Mouse (Mus musculus): Measurements from ENCODE around the gene Gsg1. TPM values are rescaled to one million over a fixed set of nuclear protein-coding genes. Genes with fewer than 3 reads are reported as not detected.

Gene Gsg1
- polyA plus RNA-seq, 2 experiments, result 0.13 TPM; not detected in 1

GRCm38 (mm10) chr6:135296267-135296666 lies 42.1 kb upstream of the Gsg1 start:
- Histone ChIP-seq H3K9ac (replicated peaks) (no peak overlapping the region), H3K27me3 (ENCODE audit: control insufficient read depth, insufficient read depth, low read length) (no peaks in the 10 kb centered on the region), H3K27ac (no peak overlapping the region), H3K4me3 (ENCODE audit: insufficient read depth in 1 of 2, low read depth in 2 of 2, low read length in 2 of 2) (no peak overlapping the region), H3K4me2 (ENCODE audit: low read depth) (no peak overlapping the region), H3K36me3 (replicated peaks; ENCODE audit: control insufficient read depth, insufficient read depth, low read depth) (no peaks in the 10 kb centered on the region), H3K9me3 (ENCODE audit: control insufficient read depth, low read length) (no peaks in the 10 kb centered on the region), H3K4me1 (replicated peaks; ENCODE audit: control insufficient read depth in 2 of 2, insufficient read depth in 2 of 2, low read length in 1 of 2) (no peaks in the 10 kb centered on the region)
- WGBS (ENCODE audit: insufficient replicate concordance), result 15% methylated on average over 17 of the region's 17 CpGs
- peak in 2 of 3 experiments; percentile 7 to 27 for DNase-seq (ENCODE audit: low read depth in 3 of 3, low spot score in 3 of 3)
- TF ChIP-seq CTCF (IDR thresholded peaks at IDR 0.05; ENCODE audit: low read depth), result no peak
- no peak for TF ChIP-seq EP300 (IDR thresholded peaks at IDR 0.05; ENCODE audit: low read depth)
- no peak for ATAC-seq (ENCODE audit: insufficient read depth)

GRCm38 (mm10) chr6:135295082-135295861 lies 41.1 kb upstream of the Gsg1 start:
- Histone ChIP-seq H3K4me1 (replicated peaks; ENCODE audit: control insufficient read depth in 2 of 2, insufficient read depth in 2 of 2, low read length in 1 of 2) (no peaks in the 10 kb centered on the region), H3K27me3 (ENCODE audit: control insufficient read depth, insufficient read depth, low read length) (no peaks in the 10 kb centered on the region), H3K4me2 (ENCODE audit: low read depth) (no peak overlapping the region), H3K9me3 (ENCODE audit: control insufficient read depth, low read length) (no peaks in the 10 kb centered on the region), H3K36me3 (replicated peaks; ENCODE audit: control insufficient read depth, insufficient read depth, low read depth) (no peaks in the 10 kb centered on the region), H3K9ac (replicated peaks) (no peak overlapping the region), H3K27ac (no peak overlapping the region), H3K4me3 (ENCODE audit: insufficient read depth in 1 of 2, low read depth in 2 of 2, low read length in 2 of 2) (no peak overlapping the region)
- TF ChIP-seq EP300 (IDR thresholded peaks at IDR 0.05; ENCODE audit: low read depth), result no peak
- TF ChIP-seq CTCF (IDR thresholded peaks at IDR 0.05; ENCODE audit: low read depth), result no peak
- DNase-seq (ENCODE audit: low read depth in 3 of 3, low spot score in 3 of 3), result no peak
- 64% methylated on average over 11 of the region's 11 CpGs for WGBS (ENCODE audit: insufficient replicate concordance)
- no peak for ATAC-seq (ENCODE audit: insufficient read depth)

- no peak for ATAC-seq (ENCODE audit: insufficient read depth)
- 68% methylated on average over 6 of the region's 6 CpGs for WGBS (ENCODE audit: insufficient replicate concordance)
- no peaks in the 10 kb centered on the region for H3K36me3 ChIP-seq (replicated peaks; ENCODE audit: control insufficient read depth, insufficient read depth, low read depth)
- no peak for DNase-seq (ENCODE audit: low read depth in 3 of 3, low spot score in 3 of 3)
- no peak overlapping the region for H3K4me3 ChIP-seq (ENCODE audit: insufficient read depth in 1 of 2, low read depth in 2 of 2, low read length in 2 of 2)
- H3K9me3 ChIP-seq (ENCODE audit: control insufficient read depth, low read length), result no peaks in the 10 kb centered on the region
- no peak overlapping the region for H3K27ac ChIP-seq
- H3K27me3 ChIP-seq (ENCODE audit: control insufficient read depth, insufficient read depth, low read length), result no peaks in the 10 kb centered on the region
- TF ChIP-seq EP300 (IDR thresholded peaks at IDR 0.05; ENCODE audit: low read depth) (no peak), CTCF (IDR thresholded peaks at IDR 0.05; ENCODE audit: low read depth) (no peak)
- H3K4me2 ChIP-seq (ENCODE audit: low read depth), result no peak overlapping the region
- no peaks in the 10 kb centered on the region for H3K4me1 ChIP-seq (replicated peaks; ENCODE audit: control insufficient read depth in 2 of 2, insufficient read depth in 2 of 2, low read length in 1 of 2)
- H3K9ac ChIP-seq (replicated peaks), result no peak overlapping the region
These were observed 40.0 kb upstream of the Gsg1 start for GRCm38 (mm10) chr6:135294150-135294549.

- TF ChIP-seq CTCF (IDR thresholded peaks at IDR 0.05; ENCODE audit: low read depth), result no peak
- TF ChIP-seq EP300 (IDR thresholded peaks at IDR 0.05; ENCODE audit: low read depth), result no peak
- WGBS (ENCODE audit: insufficient replicate concordance), result 64% methylated on average over 4 of the region's 4 CpGs
- H3K27ac ChIP-seq, result no peak overlapping the region
- no peaks in the 10 kb centered on the region for H3K27me3 ChIP-seq (ENCODE audit: control insufficient read depth, insufficient read depth, low read length)
- no peak for DNase-seq (ENCODE audit: low read depth in 3 of 3, low spot score in 3 of 3)
- no peak overlapping the region for H3K9ac ChIP-seq (replicated peaks)
- H3K9me3 ChIP-seq (ENCODE audit: control insufficient read depth, low read length), result no peaks in the 10 kb centered on the region
- H3K4me1 ChIP-seq (replicated peaks; ENCODE audit: control insufficient read depth in 2 of 2, insufficient read depth in 2 of 2, low read length in 1 of 2), result no peaks in the 10 kb centered on the region
- H3K4me3 ChIP-seq (ENCODE audit: insufficient read depth in 1 of 2, low read depth in 2 of 2, low read length in 2 of 2), result no peak overlapping the region
- H3K4me2 ChIP-seq (ENCODE audit: low read depth), result no peak overlapping the region
- no peaks in the 10 kb centered on the region for H3K36me3 ChIP-seq (replicated peaks; ENCODE audit: control insufficient read depth, insufficient read depth, low read depth)
- ATAC-seq (ENCODE audit: insufficient read depth), result no peak
These were observed 38.2 kb upstream of the Gsg1 start for GRCm38 (mm10) chr6:135292391-135292790.

- WGBS (ENCODE audit: insufficient replicate concordance), result 44% methylated on average over 10 of the region's 10 CpGs
- DNase-seq (ENCODE audit: low read depth in 3 of 3, low spot score in 3 of 3), result no peak
- no peak for ATAC-seq (ENCODE audit: insufficient read depth)
These were observed 25.7 kb upstream of the Gsg1 start for GRCm38 (mm10) chr6:135279856-135280255.

More at GRCm38 (mm10) chr6:135279856-135280255, 25.7 kb upstream of the Gsg1 start:
- H3K9ac ChIP-seq (replicated peaks), result no peak overlapping the region
- no peak overlapping the region for H3K4me2 ChIP-seq (ENCODE audit: low read depth)
- no peak overlapping the region for H3K27ac ChIP-seq
- H3K9me3 ChIP-seq (ENCODE audit: control insufficient read depth, low read length), result no peaks in the 10 kb centered on the region
- no peak overlapping the region for H3K4me3 ChIP-seq (ENCODE audit: insufficient read depth in 1 of 2, low read depth in 2 of 2, low read length in 2 of 2)
- TF ChIP-seq CTCF (IDR thresholded peaks at IDR 0.05; ENCODE audit: low read depth) (no peak), EP300 (IDR thresholded peaks at IDR 0.05; ENCODE audit: low read depth) (no peak)
- H3K36me3 ChIP-seq (replicated peaks; ENCODE audit: control insufficient read depth, insufficient read depth, low read depth), result no peaks in the 10 kb centered on the region
- no peaks in the 10 kb centered on the region for H3K4me1 ChIP-seq (replicated peaks; ENCODE audit: control insufficient read depth in 2 of 2, insufficient read depth in 2 of 2, low read length in 1 of 2)
- H3K27me3 ChIP-seq (ENCODE audit: control insufficient read depth, insufficient read depth, low read length), result no peaks in the 10 kb centered on the region
